Mouse (Mus musculus): ENCODE data around the gene Lrrfip1. TPM values are rescaled to one million over a fixed set of nuclear protein-coding genes. Genes with fewer than 3 reads are reported as not detected.

Gene Lrrfip1
- total RNA-seq, 2 experiments from 2014 or later, result 75.3 to 80.9 TPM

- no peak for DNase-seq
Measured at GRCm38 (mm10) chr1:91056416-91056815, 57.9 kb downstream of the Lrrfip1 start.

DNA sequence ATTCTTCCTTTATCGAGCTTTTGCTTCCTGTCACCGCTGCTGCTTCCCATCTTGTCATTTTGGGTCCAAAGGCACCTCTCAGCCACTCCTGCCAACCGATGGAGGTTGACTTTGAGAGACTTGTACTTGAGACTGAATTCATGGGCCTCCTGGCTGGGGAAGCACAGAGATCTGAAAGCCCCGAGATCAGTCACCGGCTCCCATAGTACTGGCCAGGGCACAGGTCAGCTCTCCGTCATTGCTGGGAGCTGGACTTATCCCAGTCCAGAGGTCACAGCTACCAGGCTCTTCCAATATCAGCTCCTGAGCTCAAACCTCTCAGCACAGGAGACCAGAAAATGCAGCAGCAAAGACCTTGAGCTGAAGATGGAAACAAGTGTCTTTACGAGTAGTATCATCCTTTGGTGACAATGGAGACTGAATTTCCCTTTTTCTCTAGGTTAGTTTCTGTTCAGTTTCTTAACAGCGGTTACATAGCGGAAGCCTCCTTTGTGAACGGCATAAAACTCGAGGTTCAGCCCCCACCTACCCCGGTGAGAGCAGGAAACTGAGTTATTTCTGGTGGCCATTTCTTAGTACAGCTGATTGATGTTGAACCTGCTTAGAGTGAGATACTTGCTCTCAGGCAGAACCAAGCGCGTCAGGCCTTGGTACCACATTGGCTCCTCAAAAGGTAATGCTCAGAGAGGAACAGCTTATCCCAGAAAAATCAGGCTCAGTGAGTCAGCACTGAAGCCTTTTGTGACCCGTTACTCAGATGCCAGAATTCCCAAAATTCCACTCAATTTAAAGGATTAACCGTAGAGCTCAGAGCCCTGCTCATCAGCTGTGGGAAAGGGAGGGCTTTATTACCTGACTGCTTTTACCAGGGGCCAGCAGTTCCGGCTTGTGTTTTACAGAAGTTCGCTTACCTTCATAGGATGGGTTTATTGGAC is 59.0 kb downstream of the Lrrfip1 start:
- DNase-seq, result no peak

- DNase-seq, result no peak
Measured at GRCm38 (mm10) chr1:91058251-91058650, 59.7 kb downstream of the Lrrfip1 start.

DNA sequence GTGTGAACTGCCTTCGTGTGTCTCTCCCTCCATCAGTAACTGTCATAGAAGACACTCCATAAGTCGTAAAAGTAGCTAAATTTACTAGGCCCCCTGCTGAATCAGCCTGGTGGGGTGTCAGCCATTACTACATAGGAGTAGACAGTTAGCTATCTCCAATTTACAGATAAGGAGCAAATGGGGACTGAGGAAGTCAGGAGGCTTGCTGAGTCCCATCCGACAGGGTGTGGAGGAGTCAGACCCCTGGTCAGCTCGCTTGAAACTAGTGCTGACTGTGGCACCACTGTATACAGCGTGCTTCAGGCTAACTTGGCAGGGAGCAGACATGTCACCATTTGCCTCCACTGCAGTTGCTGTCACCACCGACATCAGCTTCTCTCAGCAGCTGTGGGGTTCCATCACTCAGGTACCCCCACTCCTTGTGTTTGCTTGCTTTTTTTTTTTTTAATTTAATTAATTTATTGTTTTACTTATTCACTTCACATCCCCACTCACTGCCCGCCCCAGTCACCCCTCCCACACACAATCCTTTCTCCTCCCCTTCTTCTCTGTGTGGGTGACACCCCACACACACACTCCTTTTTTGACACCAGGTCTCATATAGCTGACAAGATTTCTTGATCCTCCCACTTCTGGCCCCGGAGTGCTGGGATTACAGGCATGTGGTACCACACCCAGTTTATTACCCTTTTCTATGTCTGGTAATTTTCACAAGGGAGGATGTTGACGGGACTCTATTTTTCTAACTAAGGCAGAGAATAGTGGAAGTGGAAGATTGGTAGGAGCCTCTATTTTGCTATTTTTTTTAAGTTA is 61.5 kb downstream of the Lrrfip1 start:
- DNase-seq, result no peak

DNA sequence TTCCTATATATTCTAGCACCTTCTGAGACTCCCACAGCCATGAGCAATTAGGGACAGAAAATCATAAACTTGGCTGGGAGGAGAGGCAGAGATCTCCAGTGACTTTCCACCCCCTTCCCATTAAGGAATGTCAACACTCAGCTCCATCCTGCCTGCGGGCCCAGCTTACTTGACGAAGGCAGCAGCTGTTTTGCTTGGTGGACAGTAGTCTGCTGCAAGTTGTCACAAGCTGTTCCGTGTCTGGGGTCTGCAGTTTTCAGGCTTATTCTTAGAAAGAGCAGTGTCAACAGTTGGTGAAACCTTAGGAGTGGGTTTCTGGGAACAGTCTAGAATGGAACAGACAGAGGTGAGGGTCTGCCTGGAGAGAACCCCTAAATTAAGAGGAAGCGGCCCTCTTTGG is 62.6 kb downstream of the Lrrfip1 start:
- DNase-seq, result no peak

GRCm38 (mm10) chr1:91062363-91062762 is 63.8 kb downstream of the Lrrfip1 start:
- DNase-seq, result peak; percentile 60 to 69

DNA sequence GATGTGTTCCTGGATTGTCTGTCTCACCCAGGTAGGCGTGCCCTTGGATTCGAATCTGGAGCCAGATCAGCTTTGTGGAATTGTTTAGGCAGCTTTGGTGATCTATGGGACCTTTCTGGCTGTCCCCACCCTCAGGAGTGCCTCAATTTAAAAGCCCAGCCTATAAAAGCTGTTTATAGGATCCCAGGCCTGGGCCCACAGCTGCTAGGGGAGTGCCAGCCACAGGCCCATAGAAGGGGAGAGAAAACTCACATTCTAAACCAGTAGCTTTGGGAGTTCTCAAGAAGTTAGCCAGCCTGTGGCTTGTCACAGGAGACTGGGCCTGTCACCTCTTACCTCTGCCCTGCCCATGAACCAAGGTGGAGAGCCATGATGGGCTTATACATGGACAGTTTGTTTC is 65.5 kb downstream of the Lrrfip1 start:
- no peak for DNase-seq

DNA sequence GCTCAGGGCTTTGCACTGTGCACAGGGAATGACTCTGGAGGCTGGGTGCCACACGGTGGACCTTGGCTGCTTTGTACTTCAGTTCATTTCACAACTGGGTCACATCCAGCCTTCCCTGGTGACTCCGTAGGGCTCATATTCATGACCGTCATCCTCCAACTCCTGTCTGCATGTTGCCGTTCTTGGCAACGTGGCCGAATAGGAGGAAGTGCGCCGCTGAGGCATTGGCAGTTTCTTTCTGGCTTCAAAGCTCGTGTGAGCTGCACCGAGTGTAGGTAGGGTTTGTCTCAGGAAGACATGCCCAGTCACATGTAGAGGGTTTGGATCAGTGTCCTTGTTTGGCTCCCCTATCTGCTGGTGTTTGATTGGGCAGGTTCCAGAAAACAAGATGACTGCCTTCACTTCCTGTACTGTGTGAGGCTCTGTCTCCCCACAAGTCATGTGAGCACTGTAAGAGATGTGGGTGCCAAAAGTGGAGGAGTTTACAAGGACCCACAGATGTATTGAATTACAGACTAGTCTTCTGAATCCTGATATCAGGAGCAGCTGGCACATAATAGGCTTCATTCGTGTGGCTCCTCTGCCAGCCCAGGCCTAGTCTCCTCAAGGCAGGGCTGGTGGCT is 66.5 kb downstream of the Lrrfip1 start:
- peak in 1 of 2 experiments; percentile 29 for DNase-seq

DNA sequence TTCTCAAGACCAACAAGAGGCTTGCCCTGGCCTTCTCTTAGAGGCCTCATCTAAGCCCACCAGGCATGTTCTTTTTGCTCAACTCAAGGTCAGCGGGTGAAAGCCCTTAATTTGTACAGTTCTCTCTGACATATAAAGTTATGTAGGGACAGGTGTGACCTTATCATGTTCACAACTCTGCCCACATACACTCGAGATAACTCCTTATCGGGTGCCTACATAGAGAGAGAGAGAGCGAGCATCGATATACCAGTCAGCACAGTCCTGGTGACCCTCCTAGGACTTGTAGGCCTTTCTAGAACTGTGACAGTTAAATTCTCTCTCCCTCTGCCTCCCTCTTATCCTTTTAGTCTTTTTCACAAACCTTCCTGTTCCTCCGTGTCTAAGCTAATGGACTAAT is 67.5 kb downstream of the Lrrfip1 start:
- no peak for DNase-seq

- no peak for DNase-seq
Measured at GRCm38 (mm10) chr1:91066599-91066998, 68.1 kb downstream of the Lrrfip1 start.

DNA sequence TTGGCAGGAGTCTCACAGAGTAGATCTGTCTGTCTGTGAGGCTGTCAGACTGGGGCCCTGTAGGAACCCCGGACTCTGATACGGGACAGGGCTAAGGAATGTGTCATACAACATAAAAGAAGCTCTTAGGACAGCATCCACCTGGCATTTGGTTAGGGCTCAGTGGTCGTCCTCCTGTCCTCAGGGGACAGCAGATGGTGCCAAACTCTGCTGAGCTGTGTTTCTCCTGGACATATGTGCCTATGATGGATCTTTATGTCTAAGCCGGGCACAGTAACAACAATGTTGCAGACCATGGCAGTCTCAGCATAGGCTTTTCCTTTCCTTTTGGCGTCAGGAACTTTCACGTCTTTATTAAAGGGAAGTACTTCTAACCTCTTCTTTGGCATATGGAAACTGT is 69.2 kb downstream of the Lrrfip1 start:
- DNase-seq, result no peak

- DNase-seq, result no peak
Measured at GRCm38 (mm10) chr1:91069575-91069974, 71.0 kb downstream of the Lrrfip1 start.

- DNase-seq, result no peak
Measured at GRCm38 (mm10) chr1:91070547-91070946, 72.0 kb downstream of the Lrrfip1 start.

DNA sequence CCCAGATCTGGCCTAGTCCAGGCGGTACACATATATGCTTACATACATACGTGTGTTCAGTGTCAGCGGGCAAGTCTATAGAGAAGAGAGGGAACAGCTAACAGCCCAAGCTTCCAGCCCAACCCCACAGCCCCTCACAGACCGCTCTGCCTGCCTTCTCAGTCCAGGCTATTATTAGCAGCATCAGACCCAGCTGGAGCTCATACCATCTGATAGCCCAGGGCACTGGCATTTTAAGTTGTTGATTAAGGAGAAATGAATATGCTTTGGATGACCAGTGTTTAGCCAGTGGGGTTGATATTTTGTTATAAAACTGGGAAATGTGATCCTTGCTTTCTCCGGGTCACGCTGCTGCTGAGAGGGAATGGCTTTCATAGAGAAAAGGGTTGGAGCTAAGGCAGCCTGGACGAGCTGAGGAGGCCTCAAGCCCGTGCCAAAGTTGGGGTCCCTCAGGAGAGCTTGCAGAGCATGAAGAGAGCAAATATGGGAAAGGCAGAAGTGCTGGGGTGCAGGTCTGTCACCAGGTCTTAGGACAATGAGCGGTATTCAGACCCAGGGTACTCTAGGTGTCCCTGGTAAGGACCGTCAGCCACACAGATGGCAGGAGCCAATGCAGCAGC is 73.2 kb downstream of the Lrrfip1 start:
- no peak for DNase-seq

DNA sequence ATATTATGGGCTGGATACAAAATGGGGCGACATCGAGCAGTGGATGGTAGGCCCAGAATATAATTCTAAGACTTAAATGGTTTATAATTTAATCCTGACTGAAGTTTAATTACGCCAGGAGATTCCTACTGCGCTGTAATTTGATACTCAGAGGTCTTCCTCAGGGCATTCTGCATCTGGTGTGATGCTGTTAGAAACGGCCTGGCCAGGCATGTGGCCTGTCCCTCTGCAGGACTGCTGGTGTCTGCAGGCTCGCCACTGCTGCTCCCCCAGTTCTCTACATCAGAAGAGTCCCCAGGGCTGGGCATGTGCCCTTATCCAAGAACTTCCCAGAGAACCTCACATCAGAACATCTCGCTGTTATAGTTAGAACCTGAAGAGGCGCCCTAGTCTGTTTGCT is 78.4 kb downstream of the Lrrfip1 start:
- DNase-seq, result no peak

GRCm38 (mm10) chr1:91077456-91077855 is 78.9 kb downstream of the Lrrfip1 start:
- no peak for DNase-seq

- DNase-seq, result no peak
Measured at GRCm38 (mm10) chr1:91077980-91078379, 79.4 kb downstream of the Lrrfip1 start.

GRCm38 (mm10) chr1:91079740-91080422 is 81.3 kb downstream of the Lrrfip1 start:
- no peak for DNase-seq

- no peak for DNase-seq
Measured at GRCm38 (mm10) chr1:91080423-91080749, 81.8 kb downstream of the Lrrfip1 start.

GRCm38 (mm10) chr1:91084374-91084773 is 85.8 kb downstream of the Lrrfip1 start:
- no peak for DNase-seq

- no peak for DNase-seq
Measured at GRCm38 (mm10) chr1:91085009-91085408, 86.5 kb downstream of the Lrrfip1 start.

GRCm38 (mm10) chr1:91085686-91086085 is 87.1 kb downstream of the Lrrfip1 start:
- no peak for DNase-seq
